24 mouse cellular contexts compared by ENCODE assay signal in the genomic region with DNA sequence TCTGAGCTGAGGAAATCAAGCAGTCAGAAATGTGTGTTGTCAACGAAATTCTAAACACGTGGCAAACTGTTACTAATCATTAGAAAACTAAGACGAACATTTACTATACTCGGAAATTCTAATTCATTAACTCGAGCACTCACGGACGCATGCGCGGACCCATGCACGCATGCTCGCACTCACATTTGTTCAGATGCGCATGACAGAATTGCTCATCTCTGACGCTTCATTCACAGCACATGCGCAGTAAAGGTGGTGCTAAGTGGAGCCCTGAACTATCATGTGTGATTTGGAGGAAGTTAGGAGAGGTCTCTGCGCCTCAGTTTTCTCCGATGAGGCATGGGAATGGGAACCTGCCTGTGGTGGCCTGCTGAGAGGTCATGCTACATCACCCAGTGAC.
DNase-seq lines count a peak whose midpoint lies in the region; ATAC-seq lines count a peak whose summit lies in the region.
"Had no signal": no experiment of that assay in that cellular context is flagged by ENCODE, and none has a peak within 500 bp of the region (broad histone marks: within the 10 kb centered on the region; RNA-seq: fewer than 3 reads in every experiment).

No protein-coding gene starts in this region.

- no peaks in the 10 kb centered on the region for H3K9me3 ChIP-seq in midbrain, embryonic 14.5 days (ENCODE audit: control insufficient read depth, low read length)
- H3K9me3 ChIP-seq in midbrain, embryonic 16.5 days (replicated peaks; ENCODE audit: control insufficient read depth, low read length, poor library complexity, severe bottlenecking): no peaks in the 10 kb centered on the region
- H3K9me3 ChIP-seq: embryonic facial prominence, embryonic 12.5 days; heart, embryonic 13.5 days; hindbrain, embryonic 13.5 days; intestine, embryonic 15.5 days; limb, embryonic 12.5 days; liver, embryonic 12.5 days; neural tube, embryonic 12.5 days had no signal

- H3K9ac ChIP-seq in midbrain, embryonic 14.5 days (replicated peaks; ENCODE audit: low read length): no peak overlapping the region
- no peak overlapping the region for H3K9ac ChIP-seq in midbrain, embryonic 16.5 days (ENCODE audit: low read depth, low read length)
- H3K9ac ChIP-seq: embryonic facial prominence, embryonic 12.5 days; heart, embryonic 13.5 days; hindbrain, embryonic 13.5 days; intestine, embryonic 15.5 days; limb, embryonic 12.5 days; liver, embryonic 12.5 days; neural tube, embryonic 12.5 days had no signal

- H3K27me3 ChIP-seq in midbrain, embryonic 14.5 days (ENCODE audit: control insufficient read depth, insufficient read depth, low read length): no peaks in the 10 kb centered on the region
- no peaks in the 10 kb centered on the region for H3K27me3 ChIP-seq in midbrain, embryonic 16.5 days (ENCODE audit: control insufficient read depth, insufficient read depth, low read depth, low read length)
- H3K27me3 ChIP-seq: hindbrain, embryonic 13.5 days; neural tube, embryonic 12.5 days had no signal

- WGBS in midbrain, embryonic 14.5 days: 67% methylated on average over 16 of the region's 16 CpGs
- WGBS in midbrain, embryonic 16.5 days: 73% methylated on average over 16 of the region's 16 CpGs

- H3K4me1 ChIP-seq in midbrain, embryonic 14.5 days (ENCODE audit: control insufficient read depth, insufficient read depth, low read length): no peaks in the 10 kb centered on the region
- H3K4me1 ChIP-seq in midbrain, embryonic 16.5 days (ENCODE audit: control insufficient read depth, insufficient read depth, low read length): peaks cover 7% of the 10 kb centered on the region; the same call in 1 of the 2 replicates
- H3K4me1 ChIP-seq: intestine, embryonic 15.5 days; liver, embryonic 12.5 days had no signal

- no peak; the same call in 1 of the 2 replicates for ATAC-seq in frontal cortex, adult (ENCODE audit: low TSS enrichment)
- ATAC-seq in midbrain, embryonic 14.5 days (ENCODE audit: low FRiP score, low TSS enrichment): no peak
- ATAC-seq in midbrain, embryonic 16.5 days: no peak
- ATAC-seq: forebrain, embryonic 16.5 days; intestine, embryonic 15.5 days; liver, embryonic 12.5 days had no signal

- H3K27ac ChIP-seq in midbrain, embryonic 14.5 days (replicated peaks; ENCODE audit: low read depth, low read length): no peak overlapping the region
- no peak overlapping the region for H3K27ac ChIP-seq in midbrain, embryonic 16.5 days (ENCODE audit: low read length)
- H3K27ac ChIP-seq: embryonic facial prominence, embryonic 12.5 days; gastrocnemius, adult 2 months; heart, embryonic 13.5 days; hindbrain, embryonic 13.5 days; intestine, embryonic 15.5 days; limb, embryonic 12.5 days; liver, embryonic 12.5 days; neural tube, embryonic 12.5 days had no signal

- H3K36me3 ChIP-seq in midbrain, embryonic 14.5 days (ENCODE audit: control insufficient read depth, insufficient read depth, low read length): no peaks in the 10 kb centered on the region
- H3K36me3 ChIP-seq in midbrain, embryonic 16.5 days (ENCODE audit: control insufficient read depth, insufficient read depth, low read length): no peaks in the 10 kb centered on the region
- H3K36me3 ChIP-seq: embryonic facial prominence, embryonic 12.5 days; G1E; heart, embryonic 13.5 days; hindbrain, embryonic 13.5 days; intestine, embryonic 15.5 days; limb, embryonic 12.5 days; liver, embryonic 12.5 days; neural tube, embryonic 12.5 days had no signal

- H3K4me3 ChIP-seq in midbrain, embryonic 14.5 days (replicated peaks; ENCODE audit: low read depth, low read length): no peak overlapping the region
- no peak overlapping the region for H3K4me3 ChIP-seq in midbrain, embryonic 16.5 days (ENCODE audit: low read depth, low read length)
- H3K4me3 ChIP-seq: embryonic facial prominence, embryonic 12.5 days; erythroblast, embryonic 14.5 days; gastrocnemius, adult 2 months; heart, embryonic 13.5 days; hindbrain, embryonic 13.5 days; intestine, embryonic 15.5 days; limb, embryonic 12.5 days; liver, embryonic 12.5 days; neural tube, embryonic 12.5 days had no signal

- H3K4me2 ChIP-seq in midbrain, embryonic 14.5 days (ENCODE audit: low read length): no peak overlapping the region
- H3K4me2 ChIP-seq in midbrain, embryonic 16.5 days (ENCODE audit: low read length): no peak overlapping the region
- H3K4me2 ChIP-seq: embryonic facial prominence, embryonic 12.5 days; heart, embryonic 13.5 days; hindbrain, embryonic 13.5 days; intestine, embryonic 15.5 days; limb, embryonic 12.5 days; liver, embryonic 12.5 days; neural tube, embryonic 12.5 days had no signal

- DNase-seq in frontal cortex, adult 2 months (ENCODE audit: extremely low spot score in 1 of 2, low spot score in 1 of 2): peak; percentile 11 to 52
- DNase-seq in midbrain, embryonic 14.5 days: peak; percentile 21
- peak; percentile 33 for DNase-seq in right cerebral cortex, adult 18-20 months
- DNase-seq in testis, postnatal 14 days (ENCODE audit: low spot score): no peak
- no peak for DNase-seq in urinary bladder, adult 2 months (ENCODE audit: low spot score)
- DNase-seq: cerebellum, postnatal 10 days; gastrocnemius, adult 2 months; heart, adult 11 months; kidney, postnatal 36 days; lung, adult 2 months; lung, postnatal 36 days; thymus, postnatal 25 days had no signal

Comparison
In these comparisons a context has a peak if more than half of its experiments do, and no peak if none do; other contexts are left out.
1. DNase-seq: peak in frontal cortex, adult 2 months (2 of 2), midbrain, embryonic 14.5 days (single experiment) and right cerebral cortex, adult 18-20 months (single experiment); none in testis, postnatal 14 days (single experiment) and urinary bladder, adult 2 months (single experiment).